Mouse (Mus musculus) embryo, embryonic 10.5 days (tissue): ENCODE measurements around the gene Rc3h2.

Experiments used
- DNase-seq: peaks from one replicate; pipeline ENCODE4 v3.0.0-alpha.2; 2015; ENCODE audit warnings: low spot score

The Rc3h2 gene

GRCm38 (mm10) chr2:37422306-37423304 is at the start of gene Rc3h2:
Gene Rc3h2 (minus strand): TSS chr2:37422903.
- peak; percentile 97 for DNase-seq

GRCm38 (mm10) chr2:37466266-37466665 is 43.6 kb upstream of the Rc3h2 start:
- DNase-seq = no peak

GRCm38 (mm10) chr2:37460707-37461106 is 38.0 kb upstream of the Rc3h2 start:
- no peak for DNase-seq

GRCm38 (mm10) chr2:37452376-37452760 is 29.7 kb upstream of the Rc3h2 start:
- peak; percentile 55 for DNase-seq

GRCm38 (mm10) chr2:37451667-37452375 is 29.1 kb upstream of the Rc3h2 start:
- peak; percentile 96 for DNase-seq

GRCm38 (mm10) chr2:37442611-37443591 is 20.2 kb upstream of the Rc3h2 start, which contains the start of the genes Zbtb26, Zbtb6 and Rabgap1:
Gene Zbtb26 (minus strand): TSS chr2:37443135.
Gene Zbtb6 (minus strand): TSS chr2:37443171.
Gene Rabgap1 (plus strand): TSS chr2:37443279.
- DNase-seq = peak; percentile 98

GRCm38 (mm10) chr2:37431609-37432008 is 8.9 kb upstream of the Rc3h2 start:
- DNase-seq = peak; percentile 53

- DNase-seq = peak; percentile 95
Measured at GRCm38 (mm10) chr2:37430593-37431464, 8.1 kb upstream of the Rc3h2 start.

GRCm38 (mm10) chr2:37423671-37424070 is 968 bp upstream of the Rc3h2 start:
- no peak for DNase-seq

- DNase-seq = no peak
Measured at GRCm38 (mm10) chr2:37421903-37422302, 800 bp downstream of the Rc3h2 start.

- DNase-seq = no peak
Measured at GRCm38 (mm10) chr2:37395539-37395938, 27.2 kb downstream of the Rc3h2 start.

GRCm38 (mm10) chr2:37382921-37383320 is 39.8 kb downstream of the Rc3h2 start:
- DNase-seq = no peak

GRCm38 (mm10) chr2:37380189-37380588 is 42.5 kb downstream of the Rc3h2 start:
- peak; percentile 74 for DNase-seq

GRCm38 (mm10) chr2:37376018-37376417 is 46.7 kb downstream of the Rc3h2 start:
- no peak for DNase-seq

- no peak for DNase-seq
Measured at GRCm38 (mm10) chr2:37370651-37371050, 52.1 kb downstream of the Rc3h2 start.

GRCm38 (mm10) chr2:37359908-37360307 is 62.8 kb downstream of the Rc3h2 start:
- DNase-seq = no peak

GRCm38 (mm10) chr2:37358633-37359540 is 63.8 kb downstream of the Rc3h2 start, which contains the start of gene Pdcl:
Gene Pdcl (minus strand): TSS chr2:37359332.
- DNase-seq = peak; percentile 95

- no peak for DNase-seq
Measured at GRCm38 (mm10) chr2:37355571-37355970, 67.1 kb downstream of the Rc3h2 start.

GRCm38 (mm10) chr2:37351671-37352070 is 71.0 kb downstream of the Rc3h2 start:
- no peak for DNase-seq
